Mouse (Mus musculus): ENCODE measurements at regions not wholly inside any gene's neighbourhood (a gene's known extent, or its start where the extent isn't known, plus 50 kb on each side); places are given as distances from the start of the nearest gene placed in this dataset.
"Not testable (repeated sequence)": the region's sequence is repeated elsewhere in the genome, so short reads cannot be mapped to it uniquely, and the experiment has no call there.

- DNase-seq: no peak
Measured at GRCm38 (mm10) chr2:3864872-3865271, 152.6 kb upstream of the Frmd4a start.

GRCm38 (mm10) chr2:3866736-3867135 is 150.8 kb upstream of the Frmd4a start:
- DNase-seq: not testable (repeated sequence)

- DNase-seq: no peak
Measured at GRCm38 (mm10) chr2:3869701-3870100, 147.8 kb upstream of the Frmd4a start.

- peak in 1 of 2 experiments; percentile 18 for DNase-seq
Measured at GRCm38 (mm10) chr2:3871748-3872147, 145.8 kb upstream of the Frmd4a start.

GRCm38 (mm10) chr2:3887000-3887399 is 130.5 kb upstream of the Frmd4a start:
- no peak for DNase-seq

GRCm38 (mm10) chr2:3887845-3888433 is 129.6 kb upstream of the Frmd4a start:
- DNase-seq: no peak

GRCm38 (mm10) chr2:3889381-3889780 is 128.1 kb upstream of the Frmd4a start:
- DNase-seq: no peak

- DNase-seq: no peak
Measured at GRCm38 (mm10) chr2:3890462-3890861, 127.1 kb upstream of the Frmd4a start.

- peak; percentile 19 to 35 for DNase-seq
Measured at GRCm38 (mm10) chr2:3907026-3907425, 110.5 kb upstream of the Frmd4a start.

- peak; percentile 55 to 70 for DNase-seq
Measured at GRCm38 (mm10) chr2:3908192-3908591, 109.3 kb upstream of the Frmd4a start.

- DNase-seq: no peak
Measured at GRCm38 (mm10) chr2:3910086-3910891, 107.2 kb upstream of the Frmd4a start.

GRCm38 (mm10) chr2:3915141-3915540 is 102.4 kb upstream of the Frmd4a start:
- no peak for DNase-seq

GRCm38 (mm10) chr2:3916365-3916764 is 101.2 kb upstream of the Frmd4a start:
- DNase-seq: no peak

- no peak for DNase-seq
Measured at GRCm38 (mm10) chr2:3918156-3918555, 99.4 kb upstream of the Frmd4a start.

GRCm38 (mm10) chr2:3919893-3920292 is 97.6 kb upstream of the Frmd4a start:
- no peak for DNase-seq

GRCm38 (mm10) chr2:3921084-3921483 is 96.4 kb upstream of the Frmd4a start:
- not testable (repeated sequence) for DNase-seq

GRCm38 (mm10) chr2:3922739-3923138 is 94.8 kb upstream of the Frmd4a start:
- no peak for DNase-seq

- no peak for DNase-seq
Measured at GRCm38 (mm10) chr2:3924696-3925095, 92.8 kb upstream of the Frmd4a start.

GRCm38 (mm10) chr2:3925199-3925598 is 92.3 kb upstream of the Frmd4a start:
- no peak for DNase-seq

GRCm38 (mm10) chr2:3926129-3926528 is 91.4 kb upstream of the Frmd4a start:
- no peak for DNase-seq

- DNase-seq: no peak
Measured at GRCm38 (mm10) chr2:3927141-3927810, 90.2 kb upstream of the Frmd4a start.

GRCm38 (mm10) chr2:3927853-3928252 is 89.7 kb upstream of the Frmd4a start:
- DNase-seq: no peak

GRCm38 (mm10) chr2:3930650-3931049 is 86.9 kb upstream of the Frmd4a start:
- no peak for DNase-seq

All from adrenal gland, postnatal 36 days (tissue).